Mouse (Mus musculus): ENCODE measurements around the gene 1700029P11Rik. TPM values are rescaled to one million over a fixed set of nuclear protein-coding genes. Genes with fewer than 3 reads are reported as not detected.

Gene 1700029P11Rik
- polyA plus RNA-seq, 1 experiment from 2014 or later, result not detected

- Histone ChIP-seq H3K27me3 (ENCODE audit: control insufficient read depth, insufficient read depth, low read length) (no peaks in the 10 kb centered on the region), H3K36me3 (ENCODE audit: control insufficient read depth, insufficient read depth, low read length) (no peaks in the 10 kb centered on the region), H3K9ac (ENCODE audit: low read depth, low read length) (no peak overlapping the region), H3K4me1 (ENCODE audit: control insufficient read depth, insufficient read depth, low read length) (no peaks in the 10 kb centered on the region), H3K27ac (ENCODE audit: low read depth, low read length) (no peak overlapping the region), H3K9me3 (ENCODE audit: control insufficient read depth, low read length) (no peaks in the 10 kb centered on the region), H3K4me3 (ENCODE audit: low read length) (no peak overlapping the region), H3K4me2 (replicated peaks; ENCODE audit: low read depth, low read length) (no peak overlapping the region)
- 54% methylated on average over 2 of the region's 2 CpGs for WGBS
- ATAC-seq (ENCODE audit: low FRiP score, low TSS enrichment), result no peak
These were observed 5.2 kb downstream of the 1700029P11Rik start for GRCm38 (mm10) chr15:81985267-81986161.

- Histone ChIP-seq H3K9ac (ENCODE audit: low read depth, low read length) (no peak within 1 kb of the TSS), H3K4me1 (ENCODE audit: control insufficient read depth, insufficient read depth, low read length) (no peaks in the 10 kb centered on the region), H3K27ac (ENCODE audit: low read depth, low read length) (no peak within 1 kb of the TSS), H3K4me2 (replicated peaks; ENCODE audit: low read depth, low read length) (no peak within 1 kb of the TSS), H3K27me3 (ENCODE audit: control insufficient read depth, insufficient read depth, low read length) (no peaks in the 10 kb centered on the region), H3K9me3 (ENCODE audit: control insufficient read depth, low read length) (no peaks in the 10 kb centered on the region), H3K36me3 (ENCODE audit: control insufficient read depth, insufficient read depth, low read length) (no peaks in the 10 kb centered on the region), H3K4me3 (ENCODE audit: low read length) (no peak within 1 kb of the TSS)
- ATAC-seq (ENCODE audit: low FRiP score, low TSS enrichment), result no peak
- 81% methylated on average over 3 of the region's 3 CpGs for WGBS
These were observed 7.3 kb downstream of the 1700029P11Rik start, which contains the start of gene Xrcc6 for GRCm38 (mm10) chr15:81987646-81988045. Xrcc6 (plus strand) TSS chr15:81987835.

GRCm38 (mm10) chr15:81989371-81990062, 9.2 kb downstream of the 1700029P11Rik start:
- Histone ChIP-seq H3K27ac (ENCODE audit: low read depth, low read length) (no peak overlapping the region; the same call in 1 of the 2 replicates), H3K9me3 (ENCODE audit: control insufficient read depth, low read length) (no peaks in the 10 kb centered on the region), H3K4me1 (ENCODE audit: control insufficient read depth, insufficient read depth, low read length) (no peaks in the 10 kb centered on the region), H3K4me3 (ENCODE audit: low read length) (no peak overlapping the region), H3K36me3 (ENCODE audit: control insufficient read depth, insufficient read depth, low read length) (peaks cover 8% of the 10 kb centered on the region), H3K27me3 (ENCODE audit: control insufficient read depth, insufficient read depth, low read length) (no peaks in the 10 kb centered on the region), H3K9ac (ENCODE audit: low read depth, low read length) (peak overlapping the region; percentile 31; the same call in 1 of the 2 replicates), H3K4me2 (replicated peaks; ENCODE audit: low read depth, low read length) (no peak overlapping the region)
- 46% methylated on average over 11 of the region's 11 CpGs for WGBS
- ATAC-seq (ENCODE audit: low FRiP score, low TSS enrichment), result peak; percentile 41; the same call in 1 of the 2 replicates

- no peak for ATAC-seq (ENCODE audit: low FRiP score, low TSS enrichment)
- H3K27ac ChIP-seq (ENCODE audit: low read depth, low read length), result no peak overlapping the region
- no peaks in the 10 kb centered on the region for H3K27me3 ChIP-seq (ENCODE audit: control insufficient read depth, insufficient read depth, low read length)
- H3K9me3 ChIP-seq (ENCODE audit: control insufficient read depth, low read length), result no peaks in the 10 kb centered on the region
- peaks cover 16% of the 10 kb centered on the region for H3K36me3 ChIP-seq (ENCODE audit: control insufficient read depth, insufficient read depth, low read length)
- no peak overlapping the region for H3K4me2 ChIP-seq (replicated peaks; ENCODE audit: low read depth, low read length)
- 56% methylated on average over 7 of the region's 7 CpGs for WGBS
- H3K4me1 ChIP-seq (ENCODE audit: control insufficient read depth, insufficient read depth, low read length), result no peaks in the 10 kb centered on the region
- no peak overlapping the region for H3K9ac ChIP-seq (ENCODE audit: low read depth, low read length)
- H3K4me3 ChIP-seq (ENCODE audit: low read length), result no peak overlapping the region
These were observed 10.2 kb downstream of the 1700029P11Rik start for GRCm38 (mm10) chr15:81990549-81990948.

- Histone ChIP-seq H3K9ac (ENCODE audit: low read depth, low read length) (no peak overlapping the region), H3K27ac (ENCODE audit: low read depth, low read length) (no peak overlapping the region), H3K4me3 (ENCODE audit: low read length) (no peak overlapping the region), H3K4me1 (ENCODE audit: control insufficient read depth, insufficient read depth, low read length) (no peaks in the 10 kb centered on the region), H3K36me3 (ENCODE audit: control insufficient read depth, insufficient read depth, low read length) (peaks cover 37% of the 10 kb centered on the region), H3K9me3 (ENCODE audit: control insufficient read depth, low read length) (no peaks in the 10 kb centered on the region), H3K27me3 (ENCODE audit: control insufficient read depth, insufficient read depth, low read length) (no peaks in the 10 kb centered on the region), H3K4me2 (replicated peaks; ENCODE audit: low read depth, low read length) (no peak overlapping the region)
- no peak for ATAC-seq (ENCODE audit: low FRiP score, low TSS enrichment)
- 61% methylated on average over 6 of the region's 6 CpGs for WGBS
These were observed 13.7 kb downstream of the 1700029P11Rik start for GRCm38 (mm10) chr15:81993992-81994391.

- Histone ChIP-seq H3K27me3 (ENCODE audit: control insufficient read depth, insufficient read depth, low read length) (no peaks in the 10 kb centered on the region), H3K4me3 (ENCODE audit: low read length) (no peak overlapping the region), H3K9ac (ENCODE audit: low read depth, low read length) (no peak overlapping the region), H3K36me3 (ENCODE audit: control insufficient read depth, insufficient read depth, low read length) (peaks cover 17% of the 10 kb centered on the region; the same call in 1 of the 2 replicates), H3K27ac (ENCODE audit: low read depth, low read length) (no peak overlapping the region), H3K4me1 (ENCODE audit: control insufficient read depth, insufficient read depth, low read length) (no peaks in the 10 kb centered on the region), H3K4me2 (replicated peaks; ENCODE audit: low read depth, low read length) (no peak overlapping the region), H3K9me3 (ENCODE audit: control insufficient read depth, low read length) (no peaks in the 10 kb centered on the region)
- 89% methylated on average over 8 of the region's 8 CpGs for WGBS
- ATAC-seq (ENCODE audit: low FRiP score, low TSS enrichment), result no peak
These were observed 23.9 kb downstream of the 1700029P11Rik start for GRCm38 (mm10) chr15:82004257-82004656.

GRCm38 (mm10) chr15:82011947-82012346, 31.6 kb downstream of the 1700029P11Rik start:
- H3K4me2 ChIP-seq (replicated peaks; ENCODE audit: low read depth, low read length), result no peak overlapping the region
- peaks cover 10% of the 10 kb centered on the region; the same call in 1 of the 2 replicates for H3K4me1 ChIP-seq (ENCODE audit: control insufficient read depth, insufficient read depth, low read length)
- no peaks in the 10 kb centered on the region for H3K27me3 ChIP-seq (ENCODE audit: control insufficient read depth, insufficient read depth, low read length)
- H3K4me3 ChIP-seq (ENCODE audit: low read length), result no peak overlapping the region
- H3K9ac ChIP-seq (ENCODE audit: low read depth, low read length), result no peak overlapping the region
- no peaks in the 10 kb centered on the region for H3K36me3 ChIP-seq (ENCODE audit: control insufficient read depth, insufficient read depth, low read length)
- WGBS, result 88% methylated on average over 6 of the region's 6 CpGs
- H3K9me3 ChIP-seq (ENCODE audit: control insufficient read depth, low read length), result no peaks in the 10 kb centered on the region
- ATAC-seq (ENCODE audit: low FRiP score, low TSS enrichment), result no peak
- no peak overlapping the region for H3K27ac ChIP-seq (ENCODE audit: low read depth, low read length)

- Histone ChIP-seq H3K27me3 (ENCODE audit: control insufficient read depth, insufficient read depth, low read length) (no peaks in the 10 kb centered on the region), H3K9ac (ENCODE audit: low read depth, low read length) (peak overlapping the region; percentile 85), H3K4me1 (ENCODE audit: control insufficient read depth, insufficient read depth, low read length) (peaks cover 10% of the 10 kb centered on the region; the same call in 1 of the 2 replicates), H3K27ac (ENCODE audit: low read depth, low read length) (no peak overlapping the region), H3K4me3 (ENCODE audit: low read length) (peak overlapping the region; percentile 97), H3K4me2 (replicated peaks; ENCODE audit: low read depth, low read length) (peak overlapping the region; percentile 87), H3K9me3 (ENCODE audit: control insufficient read depth, low read length) (no peaks in the 10 kb centered on the region), H3K36me3 (ENCODE audit: control insufficient read depth, insufficient read depth, low read length) (peaks cover 3% of the 10 kb centered on the region; the same call in 1 of the 2 replicates)
- no peak for ATAC-seq (ENCODE audit: low FRiP score, low TSS enrichment)
- 19% methylated on average over 9 of the region's 9 CpGs for WGBS
These were observed 34.5 kb downstream of the 1700029P11Rik start for GRCm38 (mm10) chr15:82014745-82015391.
